Mouse (Mus musculus) kidney, adult 2 months (tissue): ENCODE measurements around the gene Myo9b.

Experiments
- CTCF ChIP-seq: fragments of 200-500 bp; conservative IDR thresholded peaks from 2 replicates; pipeline ENCODE4 v1.5.1; 2011; ENCODE audit warnings: low read depth, mild to moderate bottlenecking, control low read depth, low read length, moderate library complexity, mixed read lengths; ENCODE audit not compliant: insufficient read depth, insufficient read length
- POLR2A ChIP-seq: fragments of 200-500 bp; IDR thresholded peaks from one replicate; pipeline ENCODE4 v1.6.1; 2011; ENCODE audit warnings: low read depth, low read length, control low read depth

DNA sequence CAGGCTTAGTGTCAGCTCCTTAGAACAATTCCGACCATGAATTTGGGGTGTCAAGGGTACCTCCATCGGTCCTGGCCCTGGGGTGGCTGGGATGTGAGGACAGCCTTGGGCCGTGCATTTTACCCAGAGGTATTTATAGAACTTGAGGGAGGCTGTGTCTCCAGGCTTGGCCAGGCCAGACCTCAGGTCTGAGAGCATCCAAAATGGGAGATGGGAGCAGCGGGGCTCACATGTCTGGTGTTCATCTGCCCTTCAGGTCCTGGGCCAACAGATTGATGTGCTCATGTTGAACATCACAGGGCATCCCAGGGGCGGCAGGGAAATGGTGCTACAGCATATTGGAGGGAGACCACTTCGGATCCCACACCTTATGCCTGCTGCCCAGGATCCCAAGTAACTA, 18.8 kb downstream of the Myo9b start:
- TF ChIP-seq CTCF, result no peak
- TF ChIP-seq POLR2A, result no peak
